Mouse (Mus musculus) mammary gland, adult 2 months (tissue): Measurements from ENCODE around the gene Gm14851. TPM values are rescaled to one million over a fixed set of nuclear protein-coding genes. Genes with fewer than 3 reads are reported as not detected.

Experiments
- polyA plus RNA-seq: library from polyadenylated mRNA; depleted of rRNA; stranded (reverse); fragments of >200 nt; gene quantifications from 2 replicates; pipeline ENCODE4 v1.2.3, GENCODE M21; 2012; ENCODE audit warnings: low replicate concordance; rRNA removed

Gene Gm14851
- not detected in 2 replicates for polyA plus RNA-seq

DNA sequence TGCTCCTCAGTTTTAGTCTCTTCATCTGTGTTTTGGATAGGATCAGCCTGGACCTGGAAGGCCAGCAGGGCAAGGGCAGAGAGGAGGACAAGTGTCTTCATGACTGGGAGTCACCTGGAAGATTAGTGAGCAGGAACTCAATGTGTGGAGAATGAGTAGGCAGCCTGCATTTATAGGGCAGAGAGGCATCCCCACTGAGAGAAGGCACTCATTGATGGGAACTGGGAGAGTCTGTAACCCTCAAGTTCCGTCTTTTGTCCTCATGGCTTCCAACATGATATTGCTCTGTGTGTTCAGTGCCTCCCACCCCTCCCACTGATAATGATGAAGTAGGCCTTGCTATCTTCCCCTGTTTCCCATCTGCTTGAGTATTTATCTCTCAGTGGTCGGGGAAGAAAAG is at the start of gene Gm14851:
Gm14851 (minus strand) TSS at position 101 of the 400 bp plus-strand sequence.

GRCm38 (mm10) chr8:21134342-21134741 is 38.5 kb upstream of the Gm14851 start, which contains the start of gene Defa30:
Defa30 (plus strand) TSS chr8:21134642.

GRCm38 (mm10) chr8:21084142-21084541 is 11.7 kb downstream of the Gm14851 start, which contains the start of gene Defa25:
Defa25 (plus strand) TSS chr8:21084442.

GRCm38 (mm10) chr8:21064738-21065137 is 31.1 kb downstream of the Gm14851 start, which contains the start of gene Defa35:
Defa35 (plus strand) TSS chr8:21065038.

GRCm38 (mm10) chr8:21054747-21055146 is 41.1 kb downstream of the Gm14851 start, which contains the start of gene Defa23:
Defa23 (plus strand) TSS chr8:21055047.

Other genes with a start within 250 kb of the Gm14851 start
- not detected in 2 replicates for gene Defb33, start 203.4 kb downstream of the Gm14851 start, polyA plus RNA-seq
- gene Gm15056, start 193.4 kb downstream of the Gm14851 start, polyA plus RNA-seq, result 0.65 and 0.74 TPM in 2 replicates
- gene Gm6040, start 174.0 kb downstream of the Gm14851 start, polyA plus RNA-seq, result not detected in 2 replicates
- gene AY761185, start 151.3 kb downstream of the Gm14851 start, polyA plus RNA-seq, result not detected in 2 replicates
- gene Defa21, start 70.5 kb downstream of the Gm14851 start, polyA plus RNA-seq, result not detected in 2 replicates
- not detected in 2 replicates for gene Defa23, start 41.0 kb downstream of the Gm14851 start, polyA plus RNA-seq
- not detected in 2 replicates for gene Defa35, start 31.0 kb downstream of the Gm14851 start, polyA plus RNA-seq
- not detected in 2 replicates for gene Defa25, start 11.6 kb downstream of the Gm14851 start, polyA plus RNA-seq
- gene Defa30, start 38.6 kb upstream of the Gm14851 start, polyA plus RNA-seq, result not detected in 2 replicates
- gene Defa22, start 66.2 kb upstream of the Gm14851 start, polyA plus RNA-seq, result not detected in 2 replicates
- gene Defa31, start 95.6 kb upstream of the Gm14851 start, polyA plus RNA-seq, result not detected in 2 replicates
- not detected in 2 replicates for gene Gm15293, start 105.5 kb upstream of the Gm14851 start, polyA plus RNA-seq
- not detected in 2 replicates for gene Gm15292, start 153.7 kb upstream of the Gm14851 start, polyA plus RNA-seq
- not detected in 2 replicates for gene Defa27, start 219.5 kb upstream of the Gm14851 start, polyA plus RNA-seq
- gene Defa29, start 231.0 kb upstream of the Gm14851 start, polyA plus RNA-seq, result not detected in 2 replicates